Mouse (Mus musculus): ENCODE results near the gene Plekhh3.

The Plekhh3 gene

GRCm38 (mm10) chr11:101170811-101171610, at the start of gene Plekhh3:
Plekhh3 (minus strand) TSS chr11:101171351.
- DNase-seq (ENCODE audit: low spot score): peak; percentile 96

GRCm38 (mm10) chr11:101220853-101221252, 49.7 kb upstream of the Plekhh3 start:
- no peak for DNase-seq (ENCODE audit: low spot score)

GRCm38 (mm10) chr11:101218436-101219055, 47.4 kb upstream of the Plekhh3 start:
- DNase-seq (ENCODE audit: low spot score): no peak

DNA sequence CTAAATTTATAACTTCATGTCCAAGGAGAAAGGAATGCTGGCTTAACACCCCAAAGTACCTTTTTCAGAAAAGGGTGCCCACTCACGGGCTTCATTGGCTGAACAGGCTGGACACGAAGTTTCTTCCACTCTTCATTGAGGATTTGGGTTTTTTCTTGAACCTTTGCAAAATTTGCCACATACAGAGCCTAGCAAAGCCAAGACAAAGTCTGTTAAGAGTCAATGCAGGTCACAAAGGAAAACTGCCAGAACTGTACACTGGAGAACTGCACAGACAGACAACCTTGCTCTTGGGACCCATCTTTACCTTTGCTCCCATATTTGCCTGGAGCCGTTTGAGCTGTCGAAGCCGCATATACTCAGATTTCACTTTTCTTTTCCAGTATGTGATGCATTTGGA, 45.8 kb upstream of the Plekhh3 start:
- DNase-seq (ENCODE audit: low spot score): no peak

DNA sequence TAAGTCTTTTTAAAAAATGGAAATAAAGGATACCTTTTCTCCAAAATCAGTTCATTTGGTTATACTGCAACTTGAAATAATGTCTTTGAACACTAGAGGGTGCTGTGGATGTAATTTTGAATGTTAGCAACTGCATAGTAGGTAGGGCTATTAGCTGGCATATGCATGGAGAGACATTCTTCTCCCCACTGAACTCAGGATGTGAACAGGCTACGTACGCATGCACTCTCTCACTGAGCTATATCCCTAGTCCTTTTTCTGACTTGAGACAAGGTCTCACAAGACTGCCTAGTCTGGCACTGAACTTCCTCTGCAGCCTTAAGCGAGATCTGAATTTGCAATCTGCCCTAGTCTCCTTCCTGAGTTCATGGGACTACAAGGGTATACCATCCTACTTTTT, 40.8 kb upstream of the Plekhh3 start:
- peak; percentile 86 for DNase-seq (ENCODE audit: low spot score)

DNA sequence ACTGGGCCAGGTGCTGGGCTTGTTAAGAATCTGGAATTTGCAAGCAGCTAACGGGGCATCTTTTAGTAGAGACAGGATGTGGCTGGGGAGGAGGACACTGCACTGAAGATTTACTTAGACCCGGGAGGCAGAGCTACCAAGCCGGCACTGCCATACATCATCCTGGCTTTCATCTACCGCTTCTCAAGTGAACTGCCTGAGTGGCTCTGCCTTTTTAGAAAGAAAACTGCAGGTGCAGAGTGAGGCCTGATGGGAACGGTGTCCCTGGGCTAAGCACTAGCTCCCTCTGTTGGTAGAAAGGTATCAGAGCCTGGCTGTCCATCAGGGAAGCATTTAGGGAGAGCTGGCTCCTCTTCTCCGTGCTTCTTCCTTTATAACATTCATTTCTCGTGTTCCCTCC, 29.8 kb upstream of the Plekhh3 start:
- DNase-seq (ENCODE audit: low spot score): peak; percentile 73

DNA sequence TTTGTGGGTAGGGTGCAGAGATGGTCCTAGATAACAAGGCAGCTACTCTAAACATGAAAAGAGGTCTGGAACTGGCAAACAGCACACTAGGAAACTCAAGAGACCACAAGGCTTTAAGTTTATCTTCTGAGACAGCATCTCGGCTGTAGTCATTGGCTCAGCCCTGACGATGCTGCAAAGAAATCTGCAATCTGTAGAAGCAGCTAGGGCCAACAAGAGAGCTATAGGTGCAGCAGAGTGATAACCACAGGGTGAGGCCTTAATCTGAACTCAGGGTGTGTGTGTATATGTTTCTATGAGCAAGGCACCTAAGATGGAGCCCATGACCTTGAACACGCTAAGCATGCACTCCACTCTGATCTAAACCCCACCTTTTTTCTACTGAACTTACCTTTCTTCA, 28.4 kb upstream of the Plekhh3 start:
- DNase-seq (ENCODE audit: low spot score): no peak

- DNase-seq (ENCODE audit: low spot score): no peak
Measured at GRCm38 (mm10) chr11:101196175-101196574, 25.0 kb upstream of the Plekhh3 start.

- DNase-seq (ENCODE audit: low spot score): no peak
Measured at GRCm38 (mm10) chr11:101195571-101195970, 24.4 kb upstream of the Plekhh3 start.

GRCm38 (mm10) chr11:101195101-101195500, 23.9 kb upstream of the Plekhh3 start:
- no peak for DNase-seq (ENCODE audit: low spot score)

DNA sequence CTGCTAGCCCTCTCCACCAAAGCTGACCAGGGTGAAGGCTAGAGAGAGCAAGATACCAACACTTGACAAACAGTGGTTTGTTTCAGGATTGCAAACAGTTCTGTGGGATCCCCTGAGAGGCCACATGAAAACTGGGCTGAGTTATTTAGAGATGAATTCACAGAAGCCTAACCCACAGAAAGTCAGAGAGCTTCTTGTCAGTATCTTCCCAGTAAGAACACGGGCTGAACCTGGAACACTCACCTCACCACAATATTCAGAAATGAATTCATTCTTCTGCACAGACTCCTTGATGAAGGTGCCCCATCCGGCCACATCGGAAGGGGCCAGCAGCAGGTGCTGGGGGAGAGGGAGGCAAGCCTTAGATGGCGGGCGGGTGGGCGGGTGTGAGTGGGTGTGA, 23.5 kb upstream of the Plekhh3 start:
- no peak for DNase-seq (ENCODE audit: low spot score)

- DNase-seq (ENCODE audit: low spot score): no peak
Measured at GRCm38 (mm10) chr11:101194137-101194536, 23.0 kb upstream of the Plekhh3 start.

DNA sequence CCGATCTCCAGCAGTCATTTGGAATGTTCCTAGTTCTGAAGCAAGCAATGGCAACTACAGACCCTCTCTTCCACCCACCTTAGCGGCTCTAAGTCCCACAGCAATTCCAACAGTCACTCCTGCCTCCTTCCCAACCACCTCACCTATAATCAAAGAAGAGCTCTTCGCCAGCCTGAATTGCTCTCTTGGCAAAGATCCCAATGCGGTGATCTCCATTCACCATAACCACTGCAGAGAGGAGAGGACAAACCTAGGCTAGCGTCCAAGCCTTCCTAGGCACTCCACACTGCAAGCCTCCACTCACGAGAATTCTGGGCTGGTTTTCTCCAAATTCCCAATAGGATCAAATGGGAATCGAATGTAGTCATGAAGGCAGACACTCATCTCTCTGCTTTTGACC, 21.9 kb upstream of the Plekhh3 start:
- no peak for DNase-seq (ENCODE audit: low spot score)

GRCm38 (mm10) chr11:101192646-101193045, 21.5 kb upstream of the Plekhh3 start:
- DNase-seq (ENCODE audit: low spot score): no peak

DNA sequence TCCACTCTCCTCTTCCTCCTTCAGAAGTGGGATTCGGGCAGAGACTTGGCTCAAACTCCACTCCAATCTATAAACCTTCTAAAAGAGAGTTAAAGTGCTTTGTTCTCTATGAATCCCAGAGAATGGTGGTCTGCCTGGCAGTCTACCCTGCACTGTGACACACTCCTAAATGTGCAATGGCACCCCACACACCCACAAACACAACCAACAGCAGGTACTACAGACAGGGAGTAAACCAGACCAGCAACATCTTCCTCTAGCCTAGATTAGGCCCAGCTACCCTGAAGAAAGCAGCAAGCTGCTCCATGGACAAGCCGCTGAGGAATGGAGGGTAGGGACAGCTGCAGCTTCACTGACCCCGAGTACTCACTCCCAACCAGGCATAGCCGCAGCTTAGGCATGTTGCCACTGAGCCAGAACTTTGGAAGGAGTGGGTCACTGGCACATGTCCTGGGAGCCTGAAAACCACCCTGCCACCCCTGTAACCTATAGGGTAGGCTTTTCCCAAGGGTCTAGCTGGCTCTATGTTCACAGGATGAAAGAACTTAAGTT, 20.8 kb upstream of the Plekhh3 start:
- no peak for DNase-seq (ENCODE audit: low spot score)

DNA sequence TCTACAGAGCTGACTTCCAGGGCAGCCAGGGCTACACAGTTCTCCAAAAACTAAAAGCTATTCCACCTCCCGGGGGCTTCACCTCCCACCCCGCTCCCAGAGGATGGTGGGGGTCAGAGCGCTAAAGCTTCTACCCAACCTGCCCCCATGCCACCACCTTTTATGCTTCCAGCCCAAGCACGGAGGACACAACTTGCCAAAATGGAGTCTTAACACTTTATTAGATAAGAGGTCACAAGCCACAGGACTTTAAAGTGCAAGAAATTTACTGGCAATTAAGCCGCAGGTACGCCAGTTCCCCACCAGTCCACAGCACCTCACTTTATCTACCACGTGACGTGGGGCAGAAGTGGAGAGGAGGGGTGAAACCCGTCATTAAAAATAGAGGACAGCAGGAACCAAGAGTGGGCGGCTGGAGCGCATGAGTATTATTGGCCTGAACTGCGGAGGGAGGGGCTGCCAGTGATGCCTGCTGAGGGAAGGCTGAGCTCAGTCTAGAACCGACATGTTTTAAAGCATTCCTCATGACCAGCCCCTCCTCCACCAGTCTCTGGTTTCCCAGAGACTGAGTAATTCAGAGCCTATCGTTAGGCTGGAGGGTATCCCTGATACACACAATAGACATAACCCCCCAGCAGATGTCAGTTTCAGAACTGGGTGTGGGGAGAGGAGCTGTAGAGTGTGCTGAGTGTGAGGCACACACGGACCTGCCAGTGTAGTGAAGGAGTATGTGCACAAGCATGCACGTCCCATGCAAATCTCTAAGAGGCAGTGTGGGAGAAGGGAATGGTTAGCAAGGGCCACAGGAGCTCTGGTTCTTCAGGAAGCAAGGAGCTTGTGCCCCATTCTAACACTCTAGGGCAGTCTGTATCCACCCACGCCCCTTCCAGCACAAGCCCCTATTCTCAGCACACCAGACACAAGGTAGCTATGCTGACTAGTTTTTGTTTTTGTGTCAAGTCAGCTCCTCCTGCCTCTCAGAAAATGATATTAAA, 20.1 kb upstream of the Plekhh3 start:
- no peak for DNase-seq (ENCODE audit: low spot score)

GRCm38 (mm10) chr11:101190181-101190912, 19.2 kb upstream of the Plekhh3 start:
- DNase-seq (ENCODE audit: low spot score): peak; percentile 43

- DNase-seq (ENCODE audit: low spot score): peak; percentile 93
Measured at GRCm38 (mm10) chr11:101189495-101190180, 18.5 kb upstream of the Plekhh3 start.

DNA sequence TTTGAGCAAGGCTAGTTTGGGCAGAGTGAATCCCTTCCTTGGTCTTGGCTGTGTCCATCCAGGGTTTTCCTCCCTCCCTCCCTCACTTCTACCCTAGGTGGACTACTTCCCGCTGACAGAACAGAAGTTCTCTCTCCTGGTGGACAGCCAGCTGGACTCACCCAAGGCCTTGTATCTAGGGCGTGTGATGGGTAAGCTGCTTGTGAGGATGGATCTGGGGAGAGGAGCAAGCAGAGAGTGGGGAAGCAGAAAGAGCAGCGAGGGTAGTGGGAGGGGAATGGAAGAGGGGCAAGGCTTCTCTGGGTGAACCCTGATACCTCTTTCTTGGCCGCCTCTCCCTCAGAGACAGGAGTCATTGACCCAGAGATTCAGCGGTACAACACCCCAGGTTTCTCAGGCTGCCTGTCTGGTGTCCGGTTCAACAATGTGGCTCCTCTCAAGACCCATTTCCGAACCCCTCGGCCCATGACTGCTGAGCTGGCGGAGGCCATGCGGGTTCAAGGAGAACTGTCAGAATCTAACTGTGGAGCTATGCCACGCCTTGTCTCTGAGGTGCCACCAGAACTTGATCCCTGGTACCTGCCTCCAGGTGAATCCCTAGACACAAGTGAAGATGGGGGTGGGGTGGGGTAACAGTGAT, 17.1 kb upstream of the Plekhh3 start:
- no peak for DNase-seq (ENCODE audit: low spot score)

DNA sequence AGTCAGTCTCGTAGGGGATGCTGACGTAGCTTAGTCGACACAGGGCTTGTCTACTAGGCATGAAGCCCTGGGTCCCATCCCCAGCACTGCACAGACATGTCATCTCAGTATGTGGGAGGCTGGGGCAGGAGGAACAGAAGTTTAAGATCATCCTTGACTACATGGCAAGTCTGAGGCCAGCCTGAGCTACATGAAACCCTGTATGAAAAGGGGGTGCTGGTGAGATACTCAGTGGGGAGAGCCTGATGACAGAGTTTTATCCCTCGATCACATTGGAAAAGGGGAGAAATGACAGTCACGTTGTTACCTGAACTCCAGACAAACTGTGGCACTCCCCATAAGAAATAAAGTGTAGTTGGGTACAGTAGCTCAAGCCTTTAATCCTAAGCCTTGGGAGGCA, 16.4 kb upstream of the Plekhh3 start:
- DNase-seq (ENCODE audit: low spot score): no peak
